Comparison of ENCODE assay signal across 8 mouse cellular contexts in the genomic region with DNA sequence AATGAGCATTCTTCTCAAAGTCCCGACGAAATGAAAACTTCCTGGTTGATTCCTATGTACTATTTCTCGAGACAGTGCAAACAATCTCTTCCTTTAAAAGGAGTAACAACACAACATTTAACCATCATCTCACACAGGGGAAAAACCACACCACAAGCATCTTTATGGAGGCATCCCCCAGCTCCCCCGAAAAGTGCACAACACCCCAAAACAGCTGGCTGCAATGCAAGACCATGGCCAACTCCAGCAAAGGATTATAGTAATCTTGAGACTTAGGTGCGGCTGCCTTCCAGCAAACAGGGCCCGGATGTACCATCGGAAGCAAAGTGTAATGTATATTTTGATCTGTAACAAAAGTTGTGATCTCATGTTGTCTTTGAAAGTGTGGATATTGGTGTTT. TPM values are rescaled to one million over a fixed set of nuclear protein-coding genes. Genes with fewer than 3 reads are reported as not detected.
DNase-seq lines count a peak whose midpoint lies in the region; ATAC-seq and TF ChIP-seq lines count a peak whose summit lies in the region.

No protein-coding gene starts in this region.

- H3K4me3 ChIP-seq in lung, embryonic 15.5 days: peak overlapping the region; percentile 37
- H3K4me3 ChIP-seq in lung, adult 2 months (replicated peaks; ENCODE audit: extremely low read depth, low read depth, low read length): no peak overlapping the region
- H3K4me3 ChIP-seq in forebrain, embryonic 15.5 days: peak overlapping the region; percentile 22; the same call in 1 of the 2 replicates
- peak overlapping the region; percentile 32; the same call in 1 of the 2 replicates for H3K4me3 ChIP-seq in liver, embryonic 13.5 days (replicated peaks)
- peak overlapping the region; percentile 23; the same call in 1 of the 2 replicates for H3K4me3 ChIP-seq in stomach, embryonic 14.5 days (ENCODE audit: low read depth, low read length)

- no peak for ATAC-seq in lung, embryonic 15.5 days (ENCODE audit: borderline replicate concordance, extremely low read depth, low FRiP score, low TSS enrichment)
- no peak for ATAC-seq in forebrain, embryonic 15.5 days (replicated peaks)
- no peak for ATAC-seq in liver, embryonic 13.5 days (ENCODE audit: low read depth)
- ATAC-seq in stomach, embryonic 14.5 days (ENCODE audit: insufficient number of reproducible peaks, insufficient read depth, low FRiP score, low read depth): no peak

- H3K27me3 ChIP-seq in lung, embryonic 15.5 days: peaks cover 73% of the 10 kb centered on the region
- H3K27me3 ChIP-seq in forebrain, embryonic 15.5 days: peaks cover 55% of the 10 kb centered on the region
- peaks cover 87% of the 10 kb centered on the region for H3K27me3 ChIP-seq in liver, embryonic 13.5 days
- peaks cover 28% of the 10 kb centered on the region for H3K27me3 ChIP-seq in stomach, embryonic 14.5 days (ENCODE audit: control insufficient read depth, insufficient read depth, low read length)

- no peak overlapping the region for H3K27ac ChIP-seq in lung, embryonic 15.5 days
- no peak overlapping the region for H3K27ac ChIP-seq in forebrain, embryonic 15.5 days (replicated peaks)
- no peak overlapping the region for H3K27ac ChIP-seq in liver, embryonic 13.5 days
- H3K27ac ChIP-seq in stomach, embryonic 14.5 days (ENCODE audit: low read length): no peak overlapping the region

- WGBS in lung, embryonic 15.5 days: 32% methylated on average over 7 of the region's 7 CpGs
- WGBS in lung, adult 2 months: 60% methylated on average over 7 of the region's 7 CpGs
- WGBS in forebrain, embryonic 15.5 days: 26% methylated on average over 7 of the region's 7 CpGs
- 13% methylated on average over 7 of the region's 7 CpGs for WGBS in liver, embryonic 13.5 days (ENCODE audit: insufficient replicate concordance)
- WGBS in stomach, embryonic 14.5 days: 25% methylated on average over 7 of the region's 7 CpGs

- 0 out of 2 replicates have a peak overlapping the region, but pooled peaks have one; percentile 19 for H3K9ac ChIP-seq in lung, embryonic 15.5 days
- no peak overlapping the region for H3K9ac ChIP-seq in forebrain, embryonic 15.5 days (replicated peaks)
- H3K9ac ChIP-seq in liver, embryonic 13.5 days: no peak overlapping the region
- H3K9ac ChIP-seq in stomach, embryonic 14.5 days (replicated peaks; ENCODE audit: low read depth, low read length): no peak overlapping the region

- H3K9me3 ChIP-seq in lung, embryonic 15.5 days: no peaks in the 10 kb centered on the region
- no peaks in the 10 kb centered on the region for H3K9me3 ChIP-seq in forebrain, embryonic 15.5 days
- no peaks in the 10 kb centered on the region for H3K9me3 ChIP-seq in liver, embryonic 13.5 days (replicated peaks)
- H3K9me3 ChIP-seq in stomach, embryonic 14.5 days (ENCODE audit: control insufficient read depth, low read depth, low read length): no peaks in the 10 kb centered on the region

- no peak for TF ChIP-seq CTCF in lung, adult 2 months (IDR thresholded peaks at IDR 0.05; ENCODE audit: insufficient read depth, low read length)

- peak overlapping the region; percentile 62 for H3K4me2 ChIP-seq in lung, embryonic 15.5 days
- H3K4me2 ChIP-seq in forebrain, embryonic 15.5 days (replicated peaks): no peak overlapping the region
- H3K4me2 ChIP-seq in liver, embryonic 13.5 days: peak overlapping the region; percentile 51
- no peak overlapping the region for H3K4me2 ChIP-seq in stomach, embryonic 14.5 days (replicated peaks; ENCODE audit: low read depth, low read length)

- no peak for TF ChIP-seq POLR2A in lung, adult 2 months (IDR thresholded peaks at IDR 0.05; ENCODE audit: borderline replicate concordance, extremely low read depth, low read depth, low read length)

- no peaks in the 10 kb centered on the region for H3K36me3 ChIP-seq in lung, embryonic 15.5 days
- no peaks in the 10 kb centered on the region for H3K36me3 ChIP-seq in forebrain, embryonic 15.5 days
- no peaks in the 10 kb centered on the region for H3K36me3 ChIP-seq in liver, embryonic 13.5 days
- H3K36me3 ChIP-seq in stomach, embryonic 14.5 days (ENCODE audit: control insufficient read depth, insufficient read depth, low read length): no peaks in the 10 kb centered on the region

- DNase-seq in lung, adult 2 months: no peak
- DNase-seq in liver, embryonic 13.5 days: no peak
- no peak for DNase-seq in layer of hippocampus, adult 18-20 months (ENCODE audit: low spot score in 2 of 2)
- DNase-seq in kidney, adult 9 months: no peak
- DNase-seq in kidney, postnatal 14 days: no peak

- peaks cover 25% of the 10 kb centered on the region for H3K4me1 ChIP-seq in lung, embryonic 15.5 days
- no peaks in the 10 kb centered on the region for H3K4me1 ChIP-seq in lung, adult 2 months (ENCODE audit: control insufficient read depth, insufficient read depth, low read length)
- peaks cover 49% of the 10 kb centered on the region for H3K4me1 ChIP-seq in forebrain, embryonic 15.5 days
- peaks cover 25% of the 10 kb centered on the region for H3K4me1 ChIP-seq in liver, embryonic 13.5 days (replicated peaks)
- H3K4me1 ChIP-seq in stomach, embryonic 14.5 days (ENCODE audit: control insufficient read depth, insufficient read depth, low read length): peaks cover 9% of the 10 kb centered on the region; the same call in 1 of the 2 replicates

RNA-seq across cellular contexts. Expression of gene Mab21l1, which starts 1.8 kb away (rescaled TPM):
- 0.54 and 1.1 TPM in 2 replicates for polyA plus RNA-seq in lung, embryonic 15.5 days (2015; fragmentation: Nextera tagmentation; extraction: Ambion mirVana)
- 0.04 TPM in 1 of 2 replicates, not detected in the other for polyA plus RNA-seq in lung, adult 2 months (2012; rRNA removed)
- polyA plus RNA-seq in forebrain, embryonic 15.5 days (2015; fragmentation: Nextera tagmentation; extraction: Ambion mirVana): 16.8 and 17.8 TPM in 2 replicates
- polyA plus RNA-seq in liver, embryonic 13.5 days (2015; fragmentation: Nextera tagmentation; extraction: Ambion mirVana): 0.22 and 0.25 TPM in 2 replicates
- 14.8 and 16.5 TPM in 2 replicates for polyA plus RNA-seq in stomach, embryonic 14.5 days (2014; fragmentation: Nextera tagmentation; extraction: Ambion mirVana)
- total RNA-seq in layer of hippocampus, adult 18-20 months (2021): under 1 TPM; 0.38 to 0.77 TPM

Comparison
In these comparisons a context has a peak if more than half of its experiments do, and no peak if none do; other contexts are left out.
1. H3K4me2 ChIP-seq: peak in lung, embryonic 15.5 days (single experiment) and liver, embryonic 13.5 days (single experiment); none in forebrain, embryonic 15.5 days (single experiment) and stomach, embryonic 14.5 days (single experiment).